Mouse (Mus musculus): ENCODE measurements at regions not wholly inside any gene's neighbourhood (a gene's known extent, or its start where the extent isn't known, plus 50 kb on each side); places are given as distances from the start of the nearest gene placed in this dataset.

DNA sequence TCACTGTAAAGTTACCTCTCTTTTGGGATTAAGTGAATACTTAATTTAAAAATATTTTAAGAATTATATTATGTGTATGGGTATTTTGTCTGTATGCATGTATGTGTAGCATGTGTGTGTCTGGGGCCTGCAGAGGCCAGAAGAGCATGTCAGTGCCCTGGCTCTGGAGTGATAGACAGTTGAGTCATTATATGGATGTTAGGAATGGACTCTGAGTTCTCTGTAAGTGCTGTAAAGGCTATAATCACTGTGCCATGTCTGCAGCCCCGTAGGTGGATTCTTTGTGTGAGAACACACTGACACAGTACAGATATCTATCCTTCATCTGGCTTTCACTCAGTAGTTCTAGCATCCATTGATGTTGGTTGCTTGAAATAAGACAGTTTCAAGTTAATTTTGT is 2292.7 kb downstream of the 4930444P10Rik start:
- TF ChIP-seq CTCF (IDR thresholded peaks at IDR 0.05; ENCODE audit: low read depth, low read length) (no peak), POLR2A (IDR thresholded peaks at IDR 0.05; ENCODE audit: insufficient read depth, low read length) (no peak), EP300 (IDR thresholded peaks at IDR 0.05; ENCODE audit: insufficient read depth, low read depth, low read length) (no peak)

All from ES-Bruce4 (cell line).